ENCODE assay signal across 11 mouse cellular contexts in genomic region chr9:41072786-41073185, GRCm38 (mm10).
DNase-seq lines count a peak whose midpoint lies in the region; ATAC-seq lines count a peak whose summit lies in the region.
"Had no signal": no experiment of that assay in that cellular context is flagged by ENCODE, and none has a peak within 500 bp of the region (broad histone marks: within the 10 kb centered on the region; RNA-seq: fewer than 3 reads in every experiment).

No protein-coding gene starts in this region.

- H3K27me3 ChIP-seq in heart, embryonic 10.5 days (ENCODE audit: insufficient read depth, poor library complexity, severe bottlenecking) = no peaks in the 10 kb centered on the region

- peaks cover 58% of the 10 kb centered on the region for H3K4me1 ChIP-seq in heart, embryonic 10.5 days

- intact Hi-C loops in heart, postnatal 10 days (cut with DNase I) = no loop called here

- DNase-seq in heart, embryonic 10.5 days (ENCODE audit: low spot score) = peak; percentile 90
- DNase-seq in heart, postnatal 10 days = no peak
- peak; percentile 72 for DNase-seq in A20 (ENCODE audit: low read depth, low spot score)
- peak; percentile 12 to 56 for DNase-seq in natural killer cell, adult 2 months (ENCODE audit: low spot score in 2 of 2)
- DNase-seq in right cerebral cortex, adult 2 months (ENCODE audit: low spot score in 2 of 2) = no peak
- DNase-seq in retina, embryonic 14.5 days (ENCODE audit: low spot score) = no peak
- no peak for DNase-seq in cerebellum, adult 9-11 months
- DNase-seq: adrenal gland, postnatal 10 days; gastrocnemius, postnatal 10 days had no signal

- H3K27ac ChIP-seq in heart, embryonic 10.5 days = peak overlapping the region; percentile 79

- no peaks in the 10 kb centered on the region for H3K9me3 ChIP-seq in heart, embryonic 10.5 days

- H3K36me3 ChIP-seq in heart, embryonic 10.5 days = no peaks in the 10 kb centered on the region

- WGBS in heart, embryonic 10.5 days = 45% methylated on average over 6 of the region's 6 CpGs

- no peak overlapping the region for H3K4me3 ChIP-seq in heart, embryonic 10.5 days
- H3K4me3 ChIP-seq: myocyte had no signal

- ATAC-seq in erythroid progenitor cell, adult 5-6 weeks (replicated peaks; ENCODE audit: low FRiP score, poor library complexity, severe bottlenecking) = peak; percentile 39

Comparison
In these comparisons a context has a peak if more than half of its experiments do, and no peak if none do; other contexts are left out.
1. DNase-seq: peak in heart, embryonic 10.5 days (single experiment), A20 (single experiment) and natural killer cell, adult 2 months (2 of 2); none in heart, postnatal 10 days (0 of 2), right cerebral cortex, adult 2 months (0 of 2), retina, embryonic 14.5 days (single experiment) and cerebellum, adult 9-11 months (single experiment).